Mouse (Mus musculus): ENCODE data around the gene Gm21477. TPM values are rescaled to one million over a fixed set of nuclear protein-coding genes. Genes with fewer than 3 reads are reported as not detected.

Gm21477 gene
- polyA plus RNA-seq (2017; shearing (Covaris generic)), result not detected

DNA sequence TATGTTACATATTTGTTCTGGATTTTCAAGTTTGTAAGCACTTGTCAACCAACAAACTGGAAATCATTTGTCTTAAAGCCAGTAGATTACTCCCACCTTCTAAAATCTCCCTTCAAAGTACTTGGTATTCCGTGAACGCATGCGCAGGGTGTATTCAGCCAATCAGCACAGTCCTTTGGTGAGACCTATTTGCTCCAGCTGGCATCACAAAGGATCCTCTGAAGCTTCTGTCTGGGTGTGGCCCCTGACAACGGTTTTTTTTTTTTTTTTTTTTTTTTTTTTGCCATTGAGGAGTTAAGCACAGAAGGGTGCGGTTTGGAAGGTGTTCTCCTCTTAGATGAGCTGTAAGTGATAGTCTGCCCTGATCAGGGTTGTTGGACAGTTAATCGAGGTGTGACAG lies at the start of gene Gm21477:
TSS of gene Gm21477 (plus strand) at position 301 of the 400 bp plus-strand sequence.

All from CD4-positive, CD25-positive, alpha-beta regulatory T cell, adult 9 weeks (primary cell).